Mouse (Mus musculus) ES-E14 (cell line): ENCODE measurements around the gene Ewsr1. TPM values are rescaled to one million over a fixed set of nuclear protein-coding genes. Genes with fewer than 3 reads are reported as not detected.

Experiments used
- DNase-seq: peaks from one replicate; pipeline ENCODE4 v3.0.0-alpha.2; 2013; ENCODE audit warnings: low read depth, low spot score
- H3K27ac ChIP-seq: 2 replicates; pipeline ENCODE4 v1.5.1; 2012; ENCODE audit warnings: low read depth, mild to moderate bottlenecking, low read length, moderate library complexity, mixed read lengths; ENCODE audit not compliant: poor library complexity, insufficient read depth, severe bottlenecking
- H3K36me3 ChIP-seq: 2 replicates; pipeline ENCODE4 v1.6.1; 2012; ENCODE audit warnings: mild to moderate bottlenecking, low read length, moderate library complexity, mixed read lengths; ENCODE audit not compliant: control insufficient read depth, poor library complexity, insufficient read depth, severe bottlenecking
- H3K4me1 ChIP-seq, 2 experiments: fragments of 150-350 bp in 1 of 2; sonication (generic) in 1 of 2; 2 replicates each; pipeline ENCODE4 v1.6.1; 2012; ENCODE audit warnings: low read length in 2 of 2, mild to moderate bottlenecking in 1 of 2, mixed read lengths in 1 of 2; ENCODE audit not compliant: control insufficient read depth in 2 of 2, insufficient read depth in 2 of 2, poor library complexity in 1 of 2
- H3K4me3 ChIP-seq, 2 experiments: fragments of 150-350 bp in 1 of 2; sonication (generic) in 1 of 2; 2 replicates each; pipeline ENCODE4 v1.5.1; 2012; ENCODE audit warnings: low read length in 2 of 2, low read depth in 1 of 2, mild to moderate bottlenecking in 1 of 2, mixed read lengths in 1 of 2; ENCODE audit not compliant: insufficient read depth in 1 of 2, poor library complexity in 1 of 2, severe bottlenecking in 1 of 2
- H3K9ac ChIP-seq: 2 replicates; pipeline ENCODE4 v1.6.1; 2012; ENCODE audit warnings: low read depth, mild to moderate bottlenecking, low read length, mixed read lengths; ENCODE audit not compliant: poor library complexity, insufficient read depth, severe bottlenecking
- H3K9me3 ChIP-seq: fragments of 150-350 bp; sonication (generic); 2 replicates; pipeline ENCODE4 v1.6.1; 2012; ENCODE audit warnings: low read depth, mild to moderate bottlenecking, low read length; ENCODE audit not compliant: control insufficient read depth, insufficient read depth
- CHD2 ChIP-seq: IDR thresholded peaks from 2 replicates; pipeline ENCODE4 v1.6.1; 2014; ENCODE audit warnings: mild to moderate bottlenecking, low read depth, low read length, inconsistent platforms
- HCFC1 ChIP-seq: IDR thresholded peaks from 2 replicates; pipeline ENCODE4 v1.6.1; 2012; ENCODE audit warnings: low read length, inconsistent platforms, borderline replicate concordance; ENCODE audit not compliant: insufficient read depth
- MAFK ChIP-seq: IDR thresholded peaks from 2 replicates; pipeline ENCODE4 v1.6.1; 2014; ENCODE audit warnings: mild to moderate bottlenecking, low read depth, low read length, inconsistent platforms; ENCODE audit not compliant: insufficient read depth
- ZC3H11A ChIP-seq: IDR thresholded peaks from 2 replicates; pipeline ENCODE4 v1.6.1; 2012; ENCODE audit warnings: low read depth, mild to moderate bottlenecking, inconsistent platforms, low read length, borderline replicate concordance
- ZNF384 ChIP-seq: IDR thresholded peaks from 2 replicates; pipeline ENCODE4 v1.6.1; 2012; ENCODE audit warnings: low read depth, low read length, inconsistent platforms
- in situ Hi-C, 2 experiments: fragments of 600-800 bp; cut with MboI; formaldehyde crosslinking; loops; one replicate each; pipeline ENCODE4 v1.15.1; 2025; ENCODE audit warnings: low sequenced_read_pairs in 2 of 2, inconsistent platforms in 1 of 2; ENCODE audit not compliant: unreplicated experiment in 2 of 2
- total RNA-seq: library from RNA; depleted of rRNA; stranded (reverse); fragments of 300-350 nt; gene quantifications from 2 replicates; pipeline ENCODE4 v1.2.3, GENCODE M21; 2012

Ewsr1 gene
- total RNA-seq, 1 experiment = 396 TPM

DNA sequence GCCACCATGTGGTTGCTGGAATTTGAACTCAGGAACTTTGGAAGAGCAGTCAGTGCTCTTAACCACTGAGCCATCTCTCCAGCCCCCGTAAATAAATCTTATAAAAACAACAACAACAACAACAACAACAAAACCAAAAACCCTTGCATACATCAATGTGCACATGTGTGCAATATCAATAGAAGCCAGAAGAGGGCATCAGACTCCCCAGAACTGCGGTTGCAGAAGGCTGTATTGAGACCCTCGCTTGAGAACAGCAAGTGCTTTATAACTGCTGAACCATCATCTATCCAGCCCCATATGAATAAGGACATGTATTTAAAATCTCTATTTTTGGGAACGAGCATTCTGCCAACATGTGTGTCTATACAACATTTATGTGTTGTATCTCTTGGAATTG is 24.2 kb downstream of the Ewsr1 start:
- H3K4me3 ChIP-seq = no peak overlapping the region
- in situ Hi-C loops = no loop called here
- TF ChIP-seq MAFK (no peak), ZC3H11A (no peak), CHD2 (no peak), HCFC1 (no peak), ZNF384 (no peak)
- no peaks in the 10 kb centered on the region for H3K4me1 ChIP-seq
- DNase-seq = no peak
- H3K9ac ChIP-seq = no peak overlapping the region
- peaks cover 42% of the 10 kb centered on the region for H3K36me3 ChIP-seq
- H3K27ac ChIP-seq = no peak overlapping the region
- no peaks in the 10 kb centered on the region for H3K9me3 ChIP-seq

DNA sequence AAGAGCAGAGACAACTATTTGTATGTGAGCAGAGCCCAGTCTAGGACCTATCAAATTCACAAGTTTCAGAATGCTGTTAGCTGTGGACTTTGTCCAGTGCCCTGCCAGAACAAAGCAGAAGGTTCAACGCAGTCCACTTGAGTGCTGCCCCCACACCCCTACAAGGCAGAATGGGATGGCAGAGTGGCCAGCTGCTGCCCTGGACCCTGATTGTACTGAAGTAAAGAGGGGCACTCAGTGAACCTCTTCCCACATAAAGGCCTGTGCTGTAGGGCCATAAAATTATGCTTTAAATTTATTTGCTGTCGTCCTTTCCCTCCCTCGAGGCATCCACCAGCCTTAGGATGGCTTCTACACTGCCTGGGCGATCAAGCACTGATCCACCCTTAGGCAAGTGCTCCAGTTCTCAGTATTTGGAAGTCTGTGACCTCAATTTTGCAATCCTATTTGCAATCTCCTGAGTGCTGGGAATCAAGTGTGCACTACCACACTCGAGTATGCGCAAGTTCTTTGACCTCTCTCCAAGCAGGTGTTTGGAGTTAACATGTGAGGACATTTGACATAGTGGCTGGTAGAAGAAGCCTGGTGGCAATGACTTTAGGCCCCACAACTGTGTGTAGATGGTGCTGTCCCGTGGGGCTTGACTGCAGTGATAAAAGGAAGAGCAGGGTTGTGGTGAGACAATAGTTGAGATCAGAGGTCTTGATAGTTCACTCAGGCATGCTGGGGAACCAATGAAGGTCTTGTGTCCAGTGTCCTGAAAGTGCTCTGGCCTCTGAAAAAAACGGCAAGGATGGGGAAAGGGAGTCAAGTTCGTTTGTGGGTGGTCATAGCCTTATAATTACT is 30.7 kb downstream of the Ewsr1 start:
- no peak for DNase-seq
- Histone ChIP-seq H3K27ac (no peak overlapping the region), H3K4me3 (no peak overlapping the region), H3K9ac (no peak overlapping the region), H3K36me3 (peaks cover 40% of the 10 kb centered on the region), H3K4me1 (peaks cover 0 to 9% of the 10 kb centered on the region in 2 experiments; a peak in 2 of 4 replicates), H3K9me3 (no peaks in the 10 kb centered on the region)
- in situ Hi-C loops = no loop called here
- no peak for TF ChIP-seq MAFK
- TF ChIP-seq ZNF384 = no peak
- no peak for TF ChIP-seq ZC3H11A
- no peak for TF ChIP-seq HCFC1

DNA sequence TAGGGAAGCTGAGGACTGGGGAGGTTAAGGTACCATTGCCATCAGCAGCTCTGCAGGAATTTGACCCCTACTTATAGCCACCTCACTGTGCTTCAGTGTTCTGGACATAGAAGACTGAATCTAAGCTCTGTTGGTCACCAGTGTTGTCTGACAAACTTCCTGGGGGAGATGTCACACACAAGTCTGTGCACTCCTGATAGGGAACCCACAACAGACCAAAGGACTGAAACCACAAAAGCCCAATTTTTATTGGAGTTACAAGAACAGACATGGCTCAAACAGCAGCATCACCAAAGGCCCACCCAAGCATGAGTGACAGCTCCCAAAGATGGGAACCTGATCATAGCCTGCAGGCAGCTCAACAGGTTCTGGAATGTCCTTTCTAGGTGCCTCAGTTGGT is 32.0 kb downstream of the Ewsr1 start:
- H3K27ac ChIP-seq = no peak overlapping the region
- H3K36me3 ChIP-seq = peaks cover 39% of the 10 kb centered on the region
- H3K9me3 ChIP-seq = no peaks in the 10 kb centered on the region
- in situ Hi-C loops = no loop called here
- no peak overlapping the region for H3K9ac ChIP-seq
- no peak overlapping the region for H3K4me3 ChIP-seq
- TF ChIP-seq ZC3H11A (no peak), HCFC1 (no peak)
- H3K4me1 ChIP-seq = peaks cover 2 to 19% of the 10 kb centered on the region in 2 experiments; a peak in 2 of 4 replicates
- DNase-seq = no peak

DNA sequence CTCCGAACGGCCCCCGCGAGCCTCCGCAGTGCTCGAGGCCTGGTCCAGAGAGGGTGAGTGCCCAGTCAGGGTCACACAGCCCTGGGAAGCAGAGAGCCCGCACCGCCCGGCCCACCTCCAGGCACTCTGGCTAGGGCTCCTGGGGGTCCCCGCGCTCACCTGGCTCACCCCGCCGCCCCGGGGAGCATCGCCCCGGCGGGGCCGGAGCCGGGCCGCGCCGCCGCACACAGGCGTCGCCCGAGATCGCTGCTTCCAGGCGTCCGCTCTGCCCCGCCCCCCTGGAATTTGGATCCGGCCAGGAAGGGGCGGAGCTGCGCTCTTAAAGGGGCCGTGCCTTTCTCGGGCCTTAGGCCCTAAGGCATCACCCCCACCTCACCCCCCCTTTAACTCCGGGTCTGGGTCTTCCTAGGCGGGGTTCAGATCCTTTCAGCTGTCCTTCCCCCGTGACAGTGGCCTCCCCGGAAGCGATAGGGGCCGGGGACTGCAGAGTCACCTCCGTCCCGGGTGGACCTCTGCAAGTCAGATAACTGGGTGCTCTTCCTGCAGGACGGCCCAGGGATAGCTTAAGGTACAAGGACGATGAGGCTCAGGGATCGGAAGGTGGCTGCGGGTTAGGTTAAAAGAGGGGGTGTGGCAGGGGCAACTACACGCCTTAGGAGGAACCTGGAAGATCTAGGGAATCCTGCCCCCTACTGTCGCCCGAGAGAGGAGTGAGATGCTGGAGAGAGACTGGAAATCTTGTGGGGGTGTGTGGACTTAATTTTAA is 33.8 kb downstream of the Ewsr1 start, which contains the start of gene Gas2l1:
TSS of gene Gas2l1 (minus strand) at position 272 of the 766 bp plus-strand sequence.
- H3K4me3 ChIP-seq = peak within 1 kb of the TSS; percentile 80 to 82
- H3K9ac ChIP-seq = peak within 1 kb of the TSS; percentile 87
- no peak within 1 kb of the TSS for H3K27ac ChIP-seq
- TF ChIP-seq ZNF384 = no peak
- no peak for TF ChIP-seq ZC3H11A
- TF ChIP-seq MAFK = no peak
- no peak for TF ChIP-seq CHD2
- 0 out of 2 replicates have a peak, but pooled peaks have one; percentile 13 for TF ChIP-seq HCFC1
- H3K9me3 ChIP-seq = no peaks in the 10 kb centered on the region
- peaks cover 2 to 26% of the 10 kb centered on the region in 2 experiments; a peak in 3 of 4 replicates for H3K4me1 ChIP-seq
- in situ Hi-C loops = no loop called here
- peaks cover 34% of the 10 kb centered on the region for H3K36me3 ChIP-seq
- peak; percentile 90 for DNase-seq
